Mouse (Mus musculus): Measurements from ENCODE around the gene Foxo3. TPM values are rescaled to one million over a fixed set of nuclear protein-coding genes. Genes with fewer than 3 reads are reported as not detected.

The Foxo3 gene
- polyA plus RNA-seq, 2 experiments: 10.8 to 16.6 TPM

DNA sequence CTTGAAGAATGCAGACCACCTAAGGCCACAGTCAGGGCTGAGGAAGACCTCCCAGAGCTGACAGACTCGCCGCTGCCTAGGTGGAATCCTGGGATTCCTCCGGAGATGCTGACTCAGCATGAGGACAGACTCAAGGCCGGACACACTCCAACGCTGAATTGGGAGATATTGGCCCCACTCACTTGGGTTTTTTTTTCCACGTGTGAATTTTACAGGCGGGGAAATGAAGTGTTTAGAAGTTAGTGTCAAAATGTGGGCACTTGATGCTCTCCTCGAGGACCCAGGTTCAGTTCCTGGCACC, 32.1 kb upstream of the Foxo3 start:
- no peaks in the 10 kb centered on the region for H3K27me3 ChIP-seq (ENCODE audit: control insufficient read depth, insufficient read depth, low read length)
- no peaks in the 10 kb centered on the region for H3K4me1 ChIP-seq (ENCODE audit: control insufficient read depth, insufficient read depth, low read length)
- WGBS: 33% methylated on average over 8 of the region's 8 CpGs
- H3K9ac ChIP-seq (ENCODE audit: low read depth, low read length, severe bottlenecking): no peak overlapping the region
- no peak for TF ChIP-seq POLR2A (IDR thresholded peaks at IDR 0.05; ENCODE audit: borderline replicate concordance, extremely low read depth, insufficient read depth, insufficient read length)
- H3K27ac ChIP-seq (replicated peaks; ENCODE audit: low read depth, low read length): no peak overlapping the region
- peak overlapping the region; percentile 15 for H3K4me3 ChIP-seq (replicated peaks; ENCODE audit: low read length)
- H3K36me3 ChIP-seq (ENCODE audit: control insufficient read depth, insufficient read depth, low read length): no peaks in the 10 kb centered on the region
- H3K4me2 ChIP-seq (replicated peaks; ENCODE audit: low read depth, low read length, severe bottlenecking): peak overlapping the region; percentile 42
- H3K9me3 ChIP-seq (ENCODE audit: control insufficient read depth, low read length): no peaks in the 10 kb centered on the region
- ATAC-seq (ENCODE audit: low FRiP score, low read depth): no peak
- no peak for DNase-seq (ENCODE audit: low spot score)

DNA sequence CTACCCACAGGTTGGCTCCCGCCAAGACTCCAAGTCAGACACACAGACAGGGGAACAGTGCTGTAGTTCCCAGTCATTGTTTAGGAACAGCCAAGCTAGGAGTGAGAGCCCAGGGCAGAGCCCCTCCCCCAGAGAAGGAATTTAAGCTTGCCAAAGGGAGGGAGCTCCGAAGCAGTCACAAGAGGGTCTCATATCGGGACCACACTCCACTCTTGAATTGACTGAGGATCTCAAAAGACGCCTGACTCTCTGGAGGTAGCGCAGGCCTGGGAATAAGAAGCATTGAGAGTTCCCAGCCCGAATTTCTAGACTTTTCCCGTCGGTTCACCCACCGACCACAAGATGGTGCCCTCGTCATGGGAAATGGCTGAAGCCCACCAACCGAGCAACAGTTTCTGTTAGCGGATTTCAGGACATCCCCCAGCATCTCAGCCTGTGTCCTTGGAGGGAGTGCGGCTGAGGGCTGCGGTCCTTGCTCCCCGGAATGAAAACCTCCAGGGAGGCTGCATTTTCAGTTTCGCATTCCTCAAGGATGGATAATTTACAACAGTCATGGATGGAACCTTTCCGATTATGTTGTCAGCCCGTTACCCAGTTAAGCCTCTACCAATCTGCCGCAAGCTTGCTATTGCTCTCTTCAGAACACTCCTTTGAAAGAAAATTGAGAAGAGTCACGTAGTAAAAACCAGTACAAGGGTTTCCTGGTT, 31.6 kb upstream of the Foxo3 start:
- no peaks in the 10 kb centered on the region for H3K36me3 ChIP-seq (ENCODE audit: control insufficient read depth, insufficient read depth, low read length)
- no peak overlapping the region for H3K27ac ChIP-seq (replicated peaks; ENCODE audit: low read depth, low read length)
- no peaks in the 10 kb centered on the region for H3K9me3 ChIP-seq (ENCODE audit: control insufficient read depth, low read length)
- TF ChIP-seq POLR2A (IDR thresholded peaks at IDR 0.05; ENCODE audit: borderline replicate concordance, extremely low read depth, insufficient read depth, insufficient read length): no peak
- WGBS: 11% methylated on average over 20 of the region's 20 CpGs
- no peaks in the 10 kb centered on the region for H3K27me3 ChIP-seq (ENCODE audit: control insufficient read depth, insufficient read depth, low read length)
- peak overlapping the region; percentile 15 for H3K4me3 ChIP-seq (replicated peaks; ENCODE audit: low read length)
- H3K4me2 ChIP-seq (replicated peaks; ENCODE audit: low read depth, low read length, severe bottlenecking): peak overlapping the region; percentile 42
- no peaks in the 10 kb centered on the region for H3K4me1 ChIP-seq (ENCODE audit: control insufficient read depth, insufficient read depth, low read length)
- 0 out of 2 replicates have a peak overlapping the region, but pooled peaks have one; percentile 9 for H3K9ac ChIP-seq (ENCODE audit: low read depth, low read length, severe bottlenecking)
- peak; percentile 60; the same call in 1 of the 2 replicates for ATAC-seq (ENCODE audit: low FRiP score, low read depth)
- peak; percentile 72 for DNase-seq (ENCODE audit: low spot score)

DNA sequence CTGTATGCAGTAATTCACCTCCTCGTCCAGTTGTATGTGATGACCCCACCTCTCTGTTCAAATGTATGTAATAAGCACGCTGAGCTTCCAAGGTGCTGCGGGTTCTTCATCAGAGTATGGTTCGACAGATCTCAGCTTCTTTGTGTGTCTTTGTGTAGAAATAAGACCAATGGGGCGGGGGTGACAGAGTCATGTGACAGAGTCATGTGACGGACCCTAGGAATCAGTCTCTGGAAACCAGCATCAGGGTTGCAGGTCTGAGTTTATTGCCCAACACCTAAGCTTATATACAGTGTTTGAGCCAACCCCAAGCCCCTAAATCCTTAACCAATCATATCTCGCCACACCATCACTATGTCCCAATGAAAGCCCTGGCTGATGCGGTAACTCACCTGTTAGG, 29.9 kb upstream of the Foxo3 start:
- 92% methylated on average over 8 of the region's 8 CpGs for whole genome bisulfite sequencing
- TF ChIP-seq POLR2A (IDR thresholded peaks at IDR 0.05; ENCODE audit: borderline replicate concordance, extremely low read depth, insufficient read depth, insufficient read length): no peak
- no peak overlapping the region for H3K4me2 ChIP-seq (replicated peaks; ENCODE audit: low read depth, low read length, severe bottlenecking)
- no peak overlapping the region for H3K9ac ChIP-seq (ENCODE audit: low read depth, low read length, severe bottlenecking)
- H3K27ac ChIP-seq (replicated peaks; ENCODE audit: low read depth, low read length): no peak overlapping the region
- no peaks in the 10 kb centered on the region for H3K4me1 ChIP-seq (ENCODE audit: control insufficient read depth, insufficient read depth, low read length)
- H3K9me3 ChIP-seq (ENCODE audit: control insufficient read depth, low read length): no peaks in the 10 kb centered on the region
- DNase-seq (ENCODE audit: low spot score) (no peak), ATAC-seq (ENCODE audit: low FRiP score, low read depth) (no peak)
- H3K27me3 ChIP-seq (ENCODE audit: control insufficient read depth, insufficient read depth, low read length): no peaks in the 10 kb centered on the region
- H3K36me3 ChIP-seq (ENCODE audit: control insufficient read depth, insufficient read depth, low read length): no peaks in the 10 kb centered on the region
- no peak overlapping the region for H3K4me3 ChIP-seq (replicated peaks; ENCODE audit: low read length)

- DNase-seq (ENCODE audit: low spot score) (no peak), ATAC-seq (ENCODE audit: low FRiP score, low read depth) (no peak)
- Histone ChIP-seq H3K4me3 (replicated peaks; ENCODE audit: low read length) (no peak overlapping the region), H3K9me3 (ENCODE audit: control insufficient read depth, low read length) (no peaks in the 10 kb centered on the region), H3K27me3 (ENCODE audit: control insufficient read depth, insufficient read depth, low read length) (no peaks in the 10 kb centered on the region), H3K27ac (replicated peaks; ENCODE audit: low read depth, low read length) (no peak overlapping the region), H3K9ac (ENCODE audit: low read depth, low read length, severe bottlenecking) (no peak overlapping the region), H3K4me1 (ENCODE audit: control insufficient read depth, insufficient read depth, low read length) (no peaks in the 10 kb centered on the region), H3K36me3 (ENCODE audit: control insufficient read depth, insufficient read depth, low read length) (no peaks in the 10 kb centered on the region), H3K4me2 (replicated peaks; ENCODE audit: low read depth, low read length, severe bottlenecking) (no peak overlapping the region)
- TF ChIP-seq POLR2A (IDR thresholded peaks at IDR 0.05; ENCODE audit: borderline replicate concordance, extremely low read depth, insufficient read depth, insufficient read length): no peak
- 64% methylated on average over 4 of the region's 4 CpGs for WGBS
Observed at GRCm38 (mm10) chr10:42300805-42301204, 24.2 kb upstream of the Foxo3 start.

GRCm38 (mm10) chr10:42299967-42300366, 23.4 kb upstream of the Foxo3 start:
- Histone ChIP-seq H3K9me3 (ENCODE audit: control insufficient read depth, low read length) (no peaks in the 10 kb centered on the region), H3K4me3 (replicated peaks; ENCODE audit: low read length) (no peak overlapping the region), H3K27me3 (ENCODE audit: control insufficient read depth, insufficient read depth, low read length) (no peaks in the 10 kb centered on the region), H3K36me3 (ENCODE audit: control insufficient read depth, insufficient read depth, low read length) (no peaks in the 10 kb centered on the region), H3K27ac (replicated peaks; ENCODE audit: low read depth, low read length) (no peak overlapping the region), H3K9ac (ENCODE audit: low read depth, low read length, severe bottlenecking) (no peak overlapping the region), H3K4me1 (ENCODE audit: control insufficient read depth, insufficient read depth, low read length) (no peaks in the 10 kb centered on the region), H3K4me2 (replicated peaks; ENCODE audit: low read depth, low read length, severe bottlenecking) (no peak overlapping the region)
- no peak for TF ChIP-seq POLR2A (IDR thresholded peaks at IDR 0.05; ENCODE audit: borderline replicate concordance, extremely low read depth, insufficient read depth, insufficient read length)
- ATAC-seq (ENCODE audit: low FRiP score, low read depth): no peak
- DNase-seq (ENCODE audit: low spot score): no peak
- WGBS: 14% methylated on average over 7 of the region's 7 CpGs

All from limb, embryonic 14.5 days (tissue).